Mouse (Mus musculus): Measurements from ENCODE around the gene Adcy3.

Adcy3 gene

DNA sequence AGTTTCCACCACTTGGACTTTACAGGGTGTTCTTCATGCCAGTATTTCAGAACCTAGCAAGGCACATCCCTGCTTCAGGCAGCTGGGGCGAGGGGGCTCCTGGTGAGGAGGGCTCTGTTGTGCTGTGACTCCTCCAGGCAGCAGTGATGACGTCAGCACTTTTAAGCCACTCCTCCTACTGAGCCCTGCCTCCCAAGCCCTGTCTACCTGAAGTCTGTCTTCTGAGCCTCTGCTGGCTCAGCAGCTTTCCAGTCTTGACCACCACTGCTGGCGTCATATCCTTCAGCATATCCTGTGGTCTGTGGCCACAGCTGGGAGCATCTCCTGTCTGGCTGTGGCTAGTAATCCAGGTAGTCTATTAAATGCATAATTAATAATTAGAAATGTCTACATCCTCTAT, 47.6 kb downstream of the Adcy3 start:
- peak; percentile 77 for DNase-seq (ENCODE audit: low read depth, low spot score)

DNA sequence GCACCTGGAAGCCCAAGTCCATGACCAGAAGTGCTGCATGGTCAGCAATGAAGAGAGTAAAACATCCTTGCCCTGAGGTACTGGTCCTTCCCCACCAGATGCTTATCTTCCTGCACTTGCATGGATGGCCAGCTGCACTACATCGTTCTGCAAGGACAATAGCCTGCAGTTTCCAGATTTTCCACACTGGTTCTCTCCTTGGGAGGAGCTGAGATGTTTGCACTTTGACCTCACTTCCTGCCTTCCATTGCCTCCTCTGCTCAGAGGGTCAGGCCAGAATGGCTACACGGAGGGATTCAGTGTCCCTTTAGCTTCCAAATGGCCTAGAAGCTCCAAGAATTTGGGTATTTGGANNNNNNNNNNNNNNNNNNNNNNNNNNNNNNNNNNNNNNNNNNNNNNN, 51.7 kb downstream of the Adcy3 start:
- no peak for DNase-seq (ENCODE audit: low read depth, low spot score)

DNA sequence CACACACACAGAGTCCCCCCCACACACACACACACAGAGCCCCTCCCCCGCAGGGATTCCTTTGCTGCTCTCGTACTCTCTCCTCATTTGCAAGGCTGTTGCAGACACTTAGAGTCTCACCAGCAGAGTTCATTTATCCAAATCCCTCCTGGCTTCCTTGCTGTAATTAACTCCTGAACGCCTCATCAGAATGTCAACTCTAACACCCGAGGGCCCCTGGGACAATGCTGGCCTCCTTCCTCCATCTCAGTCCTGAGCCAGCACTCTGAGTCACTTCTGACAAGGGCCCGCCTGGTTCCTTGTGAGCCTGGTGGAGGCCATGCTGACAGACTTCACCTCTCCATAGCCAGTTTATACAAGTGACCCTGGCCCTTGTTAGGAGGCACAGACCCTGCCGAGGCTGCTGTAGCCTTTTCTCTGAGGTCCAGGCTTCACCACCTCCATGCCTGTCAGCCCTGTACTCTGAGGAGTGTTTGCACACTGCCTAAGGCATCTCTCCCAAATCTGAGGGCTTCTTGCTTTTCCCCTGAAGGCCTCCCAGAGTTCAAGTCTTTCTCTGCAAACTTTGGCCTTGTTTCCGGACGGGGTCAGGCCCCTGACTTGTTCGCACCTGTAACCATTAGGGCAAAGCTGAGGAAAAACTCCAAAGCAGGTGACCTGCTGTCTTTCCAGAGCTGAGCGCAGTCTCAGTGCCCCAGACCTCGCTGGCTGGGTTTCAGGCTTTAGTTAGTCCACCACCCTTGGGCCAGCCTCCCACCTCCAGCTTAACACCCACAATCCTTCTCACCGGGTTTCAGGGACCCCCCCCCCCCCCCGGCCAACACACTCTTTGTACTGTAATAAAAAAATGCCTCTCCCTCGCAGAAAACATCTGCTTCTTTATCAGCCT, 55.5 kb downstream of the Adcy3 start:
- DNase-seq (ENCODE audit: low read depth, low spot score), result peak; percentile 29

DNA sequence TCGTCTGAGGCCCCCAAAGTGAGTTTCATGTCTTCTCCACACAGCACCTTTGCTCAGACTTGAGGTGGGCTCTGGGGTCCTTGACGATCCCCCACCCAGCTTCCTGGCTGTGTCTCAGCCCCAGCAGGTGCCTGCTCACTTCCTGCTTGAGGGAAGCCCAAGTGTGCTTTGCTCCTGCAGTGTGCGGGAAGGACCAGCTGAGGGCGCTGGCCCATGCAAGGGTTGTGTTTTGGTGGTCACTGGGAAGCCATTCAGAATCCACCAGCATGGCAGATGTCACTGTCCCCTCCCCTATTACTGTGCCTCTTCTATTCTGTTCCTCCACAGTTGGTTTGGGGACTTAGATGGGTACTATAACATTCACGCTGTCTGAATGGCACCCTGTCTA, 56.2 kb downstream of the Adcy3 start:
- peak; percentile 79 for DNase-seq (ENCODE audit: low read depth, low spot score)

DNA sequence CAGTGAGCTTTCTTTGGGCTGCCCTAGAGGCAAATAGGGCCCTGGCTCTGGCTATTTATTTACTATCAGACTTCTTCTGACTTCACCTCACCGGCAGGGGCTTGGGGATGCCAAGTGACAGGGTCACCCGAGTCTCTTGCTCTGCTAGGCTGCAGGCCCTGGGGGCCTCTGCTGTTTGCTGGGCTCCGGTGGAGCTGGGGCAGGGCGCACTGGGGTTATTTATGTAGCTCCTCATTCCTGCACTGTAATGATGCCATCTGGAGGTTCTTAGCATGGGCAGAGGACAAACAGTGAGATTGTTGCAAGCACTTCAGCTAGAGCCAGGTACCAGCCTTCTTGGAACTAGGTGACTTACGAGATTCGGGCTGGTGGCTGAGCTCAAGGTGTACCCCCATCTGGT, 59.6 kb downstream of the Adcy3 start:
- no peak for DNase-seq (ENCODE audit: low read depth, low spot score)

DNA sequence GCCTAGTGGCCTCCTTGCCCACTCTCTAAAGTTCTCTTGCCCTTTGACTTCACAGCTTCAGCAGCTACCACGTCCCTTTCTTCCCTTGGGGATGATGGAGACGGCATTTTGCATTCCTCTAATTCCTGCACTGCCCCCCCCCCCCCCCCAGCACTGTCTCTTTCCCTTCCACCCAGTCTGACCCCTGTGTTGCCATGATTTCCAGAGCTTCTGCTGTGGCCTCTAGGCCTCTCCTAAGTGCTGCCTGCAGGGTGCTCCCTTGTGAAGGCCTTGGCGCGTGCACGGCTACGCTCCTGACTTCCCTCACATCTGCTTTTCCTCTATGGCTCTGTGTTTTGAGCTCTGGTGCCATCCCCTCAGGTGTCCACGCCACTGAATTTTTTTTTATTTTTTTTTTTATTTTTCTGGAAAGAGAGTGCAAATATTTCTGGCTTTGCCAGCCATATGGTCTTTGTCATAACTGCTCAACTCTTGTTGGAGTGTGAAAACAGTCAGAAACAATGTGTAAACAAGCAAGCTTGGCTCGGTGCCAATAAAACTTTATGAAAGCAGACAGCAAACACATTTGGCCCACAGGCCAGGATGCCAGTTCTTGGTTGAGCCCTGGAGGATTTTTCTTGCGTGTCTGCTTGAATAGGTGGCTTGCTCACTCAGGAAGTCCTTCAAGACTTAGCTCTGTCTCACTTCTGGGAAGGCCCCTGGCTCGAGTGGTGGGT, 60.3 kb downstream of the Adcy3 start:
- DNase-seq (ENCODE audit: low read depth, low spot score), result no peak

DNA sequence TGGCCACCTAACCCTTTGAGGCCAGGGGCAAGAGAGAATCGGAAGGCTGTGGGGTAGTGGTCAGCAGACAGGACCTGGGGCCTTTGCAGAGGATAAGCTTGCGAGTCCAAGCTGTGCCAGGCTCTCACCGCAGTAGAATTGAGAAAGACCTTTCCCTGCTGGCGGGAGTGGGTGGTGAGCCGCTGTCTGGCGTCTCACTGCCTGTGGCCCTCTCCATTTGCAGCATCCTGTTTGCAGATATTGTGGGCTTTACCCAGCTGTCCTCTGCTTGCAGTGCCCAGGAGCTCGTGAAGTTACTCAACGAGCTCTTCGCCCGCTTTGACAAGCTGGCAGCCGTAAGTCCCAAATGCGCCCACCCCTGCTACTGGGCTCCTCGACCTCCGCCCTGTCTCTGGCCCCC, 61.7 kb downstream of the Adcy3 start:
- DNase-seq (ENCODE audit: low read depth, low spot score), result no peak

DNA sequence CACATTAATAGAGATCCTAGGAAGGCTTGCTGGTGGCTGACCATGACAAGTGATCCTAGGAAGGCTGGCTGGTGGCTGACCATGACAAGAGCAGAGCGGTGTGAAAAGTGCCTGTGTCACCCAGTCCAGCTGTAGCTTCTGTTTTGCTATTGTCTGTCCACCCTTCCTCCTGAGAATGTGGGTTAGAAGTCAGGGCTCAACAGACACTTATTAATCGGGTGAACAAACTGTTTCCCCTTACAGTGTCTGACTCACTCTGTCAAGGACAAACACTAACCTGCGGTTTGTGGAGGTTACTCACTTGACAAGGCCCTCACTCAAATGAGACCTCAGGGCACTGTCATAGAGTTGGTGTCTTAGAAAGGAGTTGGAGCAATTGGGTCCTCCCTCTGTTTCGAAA, 65.8 kb downstream of the Adcy3 start:
- no peak for DNase-seq (ENCODE audit: low read depth, low spot score)

DNA sequence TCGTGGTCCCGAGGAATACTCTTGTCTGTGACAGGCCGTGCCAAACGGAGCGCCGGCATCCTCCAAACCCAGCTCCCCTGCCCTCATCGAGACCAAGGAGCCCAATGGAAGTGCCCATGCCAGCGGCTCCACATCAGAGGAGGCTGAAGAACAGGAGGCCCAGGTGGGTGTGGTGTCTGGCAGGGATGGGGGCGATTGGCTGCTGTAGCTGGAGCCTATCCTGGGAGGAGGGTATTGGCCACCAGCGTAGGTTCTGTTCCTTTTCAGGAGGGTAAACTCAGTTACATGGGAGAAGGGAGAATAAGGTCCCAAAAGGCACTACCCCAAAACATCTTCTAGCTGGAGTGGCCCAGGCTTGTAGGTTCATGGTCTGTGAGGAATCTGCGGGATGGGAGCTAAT, 66.4 kb downstream of the Adcy3 start:
- no peak for DNase-seq (ENCODE audit: low read depth, low spot score)

DNA sequence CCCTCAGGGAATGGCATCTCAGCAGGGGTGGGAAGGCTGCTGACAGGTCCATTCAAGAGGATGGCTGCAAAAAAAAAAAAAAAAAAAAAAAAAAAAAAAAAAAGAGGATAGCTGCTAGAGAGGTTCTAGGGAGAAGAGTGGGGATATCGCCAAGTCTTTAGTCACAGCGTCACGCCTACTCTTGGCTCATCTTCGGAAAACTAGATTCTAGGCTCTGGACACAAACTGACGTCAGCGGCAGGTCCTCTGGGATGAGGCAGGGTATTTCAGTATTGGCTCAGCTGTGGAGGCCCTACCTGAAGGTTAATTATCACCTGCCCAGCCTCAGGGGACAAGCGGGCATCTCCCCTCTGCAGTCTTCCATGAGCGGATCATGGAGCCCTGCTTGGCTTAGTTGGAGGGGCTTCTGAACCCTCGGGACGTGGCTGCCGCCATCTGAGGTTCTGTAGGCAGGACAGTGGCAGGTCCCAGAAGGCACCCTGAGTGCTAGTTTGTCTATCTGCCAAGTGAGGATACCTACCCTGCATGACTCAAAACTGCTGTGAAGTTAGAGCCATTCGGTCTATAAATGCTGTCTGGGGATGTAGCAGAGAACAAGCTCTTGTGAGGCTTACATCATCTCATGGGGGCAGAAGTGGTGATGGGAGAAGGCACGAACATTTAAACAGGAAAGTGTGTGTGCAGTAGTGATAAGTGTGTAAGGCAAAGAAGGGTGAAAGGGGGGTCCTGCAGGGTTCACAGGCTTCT, 68.7 kb downstream of the Adcy3 start:
- no peak for DNase-seq (ENCODE audit: low read depth, low spot score)

DNA sequence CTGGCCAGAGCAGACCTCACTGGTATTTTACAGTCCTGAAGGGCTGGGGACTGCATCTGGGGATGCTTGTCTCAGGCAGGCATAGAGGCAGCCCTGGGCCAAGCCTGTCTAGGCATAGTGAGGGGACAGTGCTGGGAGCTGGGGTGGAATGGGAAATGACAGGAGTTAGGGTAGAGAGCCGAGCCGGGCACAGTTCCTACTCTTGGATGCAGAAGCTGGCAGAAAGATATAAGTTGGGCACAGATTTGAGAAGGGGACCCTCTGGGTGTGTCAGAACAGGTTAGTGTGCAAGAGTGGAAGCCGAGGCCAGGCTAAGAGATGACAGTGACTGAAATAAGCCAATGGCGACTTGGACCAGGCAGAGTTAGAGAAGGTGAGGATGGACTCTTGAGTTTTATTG, 69.3 kb downstream of the Adcy3 start:
- DNase-seq (ENCODE audit: low read depth, low spot score), result no peak

DNA sequence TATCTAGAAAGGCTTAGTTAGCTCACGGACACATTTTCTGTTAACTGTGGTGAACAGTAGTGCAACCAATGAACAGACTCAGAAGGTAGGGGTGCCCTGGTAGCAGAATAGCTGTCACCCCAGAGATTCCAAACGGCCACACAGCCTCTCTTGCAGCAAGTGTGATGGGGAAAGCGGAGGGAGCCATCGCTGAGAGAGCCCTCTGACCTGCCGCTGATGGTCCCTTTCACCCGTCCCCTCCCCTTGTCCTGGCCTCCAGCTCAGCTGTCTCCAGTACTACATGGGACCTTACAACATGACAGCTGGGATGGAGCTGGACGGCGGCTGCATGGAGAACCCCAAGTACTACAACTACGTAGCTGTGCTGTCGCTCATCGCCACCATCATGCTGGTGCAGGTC, 73.2 kb downstream of the Adcy3 start:
- DNase-seq (ENCODE audit: low read depth, low spot score), result no peak

DNA sequence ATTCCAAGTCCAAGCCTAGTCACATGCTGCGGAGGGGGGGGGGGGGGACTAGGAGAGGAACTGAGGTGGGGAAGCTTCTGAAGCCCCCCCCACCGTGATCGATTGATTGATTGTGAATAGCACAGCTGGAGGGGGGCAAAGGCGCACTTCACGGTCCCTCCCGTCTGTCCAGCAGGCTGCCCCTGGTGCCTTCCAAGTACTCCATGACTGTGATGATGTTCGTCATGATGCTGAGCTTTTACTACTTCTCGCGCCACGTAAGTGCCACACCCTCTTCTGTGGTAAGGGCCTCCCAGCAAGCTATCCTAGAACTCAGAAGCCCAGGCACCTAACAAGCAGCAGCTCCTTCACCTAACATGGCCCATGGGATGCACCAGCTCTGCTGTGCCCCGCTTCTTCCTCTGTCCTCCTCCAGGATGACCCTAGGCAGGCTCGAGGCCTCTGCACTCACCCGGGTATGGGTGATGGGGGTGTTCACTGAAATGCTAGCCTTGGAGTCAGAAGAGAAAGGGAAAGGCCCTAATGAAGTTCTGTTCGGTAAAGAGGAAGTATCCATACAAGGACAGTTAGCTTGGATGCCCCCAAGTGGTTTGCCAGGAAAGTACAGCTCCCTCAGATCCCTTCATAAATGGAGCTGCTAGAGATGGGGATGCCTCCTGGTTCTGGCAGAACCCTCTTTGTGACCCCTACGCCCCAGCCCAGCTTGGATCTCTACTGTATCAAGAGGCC, 75.7 kb downstream of the Adcy3 start:
- peak; percentile 65 for DNase-seq (ENCODE audit: low read depth, low spot score)

DNA sequence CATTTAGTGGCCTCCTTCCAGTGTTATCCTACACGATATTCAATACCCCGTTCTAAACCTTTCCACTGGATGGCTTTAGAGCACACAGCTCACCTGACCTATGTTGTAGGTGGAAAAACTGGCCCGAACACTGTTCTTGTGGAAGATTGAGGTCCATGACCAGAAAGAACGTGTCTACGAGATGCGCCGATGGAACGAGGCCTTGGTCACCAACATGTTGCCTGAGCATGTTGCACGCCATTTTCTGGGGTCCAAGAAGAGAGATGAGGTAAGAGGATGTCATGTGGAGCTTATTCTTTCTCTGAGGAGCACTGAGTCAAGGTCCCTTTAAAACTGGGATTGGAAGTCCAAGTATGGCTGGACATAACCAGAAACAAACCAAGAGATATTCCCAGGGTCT, 76.3 kb downstream of the Adcy3 start:
- no peak for DNase-seq (ENCODE audit: low read depth, low spot score)

DNA sequence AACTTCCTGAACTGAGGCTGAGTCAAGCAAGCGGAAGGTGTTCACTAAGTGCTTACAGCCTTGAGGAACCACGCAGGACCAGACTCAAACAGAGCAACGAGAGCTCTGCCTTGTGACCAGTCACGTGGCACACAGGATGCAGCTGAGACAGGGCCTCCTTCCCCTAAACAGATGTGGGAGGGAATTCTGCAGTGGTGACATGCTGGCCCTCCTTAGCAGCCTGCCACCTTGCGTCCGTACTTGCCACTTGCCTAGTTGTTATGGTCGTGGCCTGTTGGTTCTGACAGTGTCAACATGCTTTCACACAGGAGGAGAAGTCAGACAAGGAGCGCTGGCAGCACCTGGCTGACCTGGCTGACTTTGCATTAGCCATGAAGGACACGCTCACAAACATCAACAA, 78.3 kb downstream of the Adcy3 start:
- peak; percentile 25 for DNase-seq (ENCODE audit: low read depth, low spot score)

DNA sequence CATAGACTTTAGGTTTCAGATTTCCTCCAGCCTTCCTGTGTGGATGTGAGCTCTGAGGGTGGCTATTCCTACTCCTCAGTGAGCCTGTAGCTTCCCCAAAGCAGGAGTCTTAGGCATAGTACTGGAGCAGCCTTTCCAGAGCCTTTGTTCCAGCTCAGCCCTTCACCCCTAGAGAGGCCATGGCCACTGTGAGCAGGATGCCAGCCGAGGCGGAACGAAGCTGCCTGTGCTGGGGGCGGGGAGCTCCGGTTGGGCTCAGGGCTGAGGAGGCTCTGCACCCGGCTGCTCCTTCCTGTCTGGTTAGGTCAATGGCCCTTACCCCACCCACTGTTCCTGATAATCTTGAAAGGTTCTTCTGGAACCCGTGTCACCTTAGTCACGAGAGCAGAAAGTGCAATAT, 80.0 kb downstream of the Adcy3 start:
- no peak for DNase-seq (ENCODE audit: low read depth, low spot score)

DNA sequence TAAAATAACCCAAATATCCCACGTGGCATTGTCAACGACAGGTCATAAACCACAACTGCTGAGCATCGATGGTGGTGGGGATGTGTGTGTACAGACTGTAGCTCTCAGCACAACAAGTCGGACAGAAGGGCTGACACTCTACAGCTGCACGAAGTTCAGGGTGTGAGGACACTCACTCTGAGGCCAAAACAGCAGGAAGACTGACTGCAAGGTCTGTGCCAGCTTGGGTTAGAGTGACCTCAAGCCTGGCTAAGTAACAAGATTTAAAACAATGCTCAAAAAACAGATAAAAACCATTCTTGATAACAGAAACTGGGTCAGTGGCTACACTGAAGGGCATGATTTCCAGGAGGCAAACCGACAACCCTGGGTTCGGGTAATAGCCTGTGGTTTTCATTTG, 97.3 kb downstream of the Adcy3 start:
- DNase-seq (ENCODE audit: low read depth, low spot score), result no peak

DNA sequence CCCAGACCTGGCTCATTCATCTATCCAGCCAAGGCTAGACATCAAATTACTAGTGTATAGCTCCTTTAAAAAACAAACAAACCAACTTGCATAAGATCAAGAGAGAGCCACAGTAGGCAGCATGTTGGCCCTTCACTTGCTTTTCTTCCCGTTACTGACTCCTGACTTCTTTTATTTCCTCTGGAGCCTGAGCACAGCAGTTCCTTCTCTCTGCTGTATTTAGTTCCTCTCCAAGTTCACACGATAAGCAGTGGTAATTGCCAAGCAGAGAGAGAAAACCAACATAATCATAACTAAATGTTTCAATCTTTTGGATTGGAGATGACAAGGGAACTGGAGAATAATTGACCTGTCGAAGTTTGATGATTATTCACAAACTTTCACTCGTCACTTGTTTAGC, 99.9 kb downstream of the Adcy3 start:
- no peak for DNase-seq (ENCODE audit: low read depth, low spot score)

DNA sequence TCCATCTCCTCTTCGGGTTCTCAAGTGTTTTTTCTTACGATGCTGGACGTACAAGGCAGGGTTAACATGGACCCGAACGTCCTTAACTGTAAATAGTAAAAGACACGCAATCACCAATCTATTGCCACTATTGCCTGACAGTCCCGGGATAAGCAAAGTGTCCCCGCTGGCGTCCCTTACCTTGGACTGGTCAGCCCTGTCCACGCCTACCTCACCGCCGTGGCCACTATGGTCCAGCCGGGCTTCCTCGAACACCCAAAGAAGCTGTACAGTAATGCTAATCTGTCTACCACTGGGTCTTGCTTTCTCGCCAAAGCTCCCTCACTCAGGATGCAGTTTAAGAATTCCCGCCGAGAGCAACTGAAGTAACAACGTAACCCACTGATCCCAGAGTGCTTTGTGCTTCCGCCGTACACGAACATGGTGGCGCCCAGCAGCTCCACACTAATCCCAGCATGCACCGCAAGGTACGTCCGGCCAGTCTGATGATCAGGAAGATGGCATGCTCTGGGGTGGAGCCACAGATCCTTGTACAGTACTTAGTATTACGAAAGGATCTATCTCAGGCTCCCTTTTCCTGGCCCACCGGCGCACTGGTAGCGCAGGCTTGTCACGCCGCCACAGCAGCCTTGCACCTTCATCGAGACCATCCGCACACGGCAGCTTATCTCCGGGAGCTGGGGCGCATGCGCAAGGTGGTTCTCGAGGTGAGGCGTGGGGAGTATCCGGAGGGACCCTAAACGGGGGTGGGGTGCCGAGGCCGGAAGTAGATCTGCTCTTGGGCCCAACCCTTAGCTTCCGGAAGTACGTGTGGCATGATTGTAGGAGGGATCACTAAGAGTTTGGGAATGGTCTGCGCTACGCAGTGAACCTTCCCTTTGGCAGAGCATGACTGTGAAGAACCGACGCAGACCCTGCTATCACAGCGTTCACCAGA, 100.9 kb downstream of the Adcy3 start, which contains the start of the genes Ptrhd1 and Cenpo:
TSS of gene Ptrhd1 (plus strand) at position 456 of the 937 bp plus-strand sequence.
TSS of gene Cenpo (minus strand) at position 723 of the 937 bp plus-strand sequence.
- peak; percentile 98 for DNase-seq (ENCODE audit: low read depth, low spot score)

DNA sequence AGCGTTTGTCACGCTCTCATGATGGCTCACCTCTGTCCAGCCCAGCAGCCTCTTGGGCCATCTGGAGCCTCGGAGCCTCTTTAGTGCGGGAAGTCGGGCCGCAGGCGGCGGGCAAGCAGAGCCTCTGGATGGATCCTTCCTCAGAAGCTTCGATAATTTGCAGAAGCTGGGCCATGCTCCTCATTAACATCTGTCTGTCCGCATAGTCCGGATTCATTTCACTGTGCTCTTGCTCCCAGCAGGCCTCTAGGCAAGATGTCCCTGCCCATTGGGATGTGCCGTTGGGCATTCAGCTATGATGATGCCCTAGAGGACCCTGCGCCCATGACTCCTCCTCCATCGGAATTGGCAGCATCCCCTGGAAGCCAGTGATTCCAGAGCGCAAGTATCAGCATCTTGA, 104.6 kb downstream of the Adcy3 start:
- DNase-seq (ENCODE audit: low read depth, low spot score), result no peak
